Mouse (Mus musculus) ovary, adult 18-20 months (tissue): ENCODE results near the gene Lpin1.

ENCODE experiments used
- DNase-seq: peaks from one replicate; pipeline ENCODE4 v3.0.0; 2022; ENCODE audit warnings: low spot score, mixed read lengths

Lpin1 gene

GRCm38 (mm10) chr12:16618512-16619274 lies 7.9 kb upstream of the Lpin1 start:
- DNase-seq = peak; percentile 83

GRCm38 (mm10) chr12:16615738-16616137 lies 5.0 kb upstream of the Lpin1 start:
- no peak for DNase-seq

GRCm38 (mm10) chr12:16614556-16614955 lies 3.8 kb upstream of the Lpin1 start:
- DNase-seq = no peak

- DNase-seq = no peak
Measured at GRCm38 (mm10) chr12:16605624-16606023, 5.1 kb downstream of the Lpin1 start.

- DNase-seq = no peak
Measured at GRCm38 (mm10) chr12:16602271-16602670, 8.5 kb downstream of the Lpin1 start.

DNA sequence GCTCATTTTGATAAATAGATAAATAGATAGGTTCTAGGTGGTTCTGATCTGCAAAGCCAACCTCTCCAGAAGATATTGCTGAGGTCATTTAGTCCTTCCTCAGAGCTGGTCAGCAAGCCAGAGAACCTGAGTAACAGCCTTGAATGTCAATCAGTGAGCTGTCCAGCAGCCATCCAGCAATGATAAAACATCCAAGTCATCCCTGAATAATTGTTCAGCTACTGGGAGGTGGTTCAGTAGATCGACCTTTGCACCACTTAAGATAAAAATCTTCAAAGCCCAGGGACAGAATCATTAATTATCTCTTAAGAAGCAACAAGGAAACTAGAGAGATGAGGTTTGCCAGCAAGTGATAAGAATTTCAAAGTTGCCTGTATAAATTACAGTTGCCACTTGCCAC lies 10.4 kb downstream of the Lpin1 start:
- DNase-seq = no peak

- no peak for DNase-seq
Measured at GRCm38 (mm10) chr12:16599359-16599758, 11.4 kb downstream of the Lpin1 start.

GRCm38 (mm10) chr12:16593761-16594160 lies 17.0 kb downstream of the Lpin1 start:
- DNase-seq = no peak

DNA sequence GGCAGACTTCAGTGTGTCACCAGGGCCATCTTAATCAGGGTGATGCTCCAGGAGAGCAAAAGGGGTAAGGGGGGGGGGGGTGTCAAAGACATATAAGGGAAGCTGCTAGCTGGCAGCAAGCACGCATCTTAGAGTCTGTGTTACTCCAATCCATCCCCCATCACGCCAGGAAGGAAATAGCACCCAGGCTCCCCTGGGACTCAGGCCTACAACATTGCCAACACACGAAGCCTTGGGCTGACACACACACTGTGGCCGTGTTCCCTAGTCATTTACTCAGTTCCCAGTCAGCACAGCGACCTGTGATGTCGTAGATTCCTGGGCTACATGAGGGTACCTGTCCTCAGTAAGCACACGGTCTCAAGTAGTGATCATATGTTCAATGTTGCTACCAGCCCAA lies 17.8 kb downstream of the Lpin1 start:
- DNase-seq = no peak

- no peak for DNase-seq
Measured at GRCm38 (mm10) chr12:16592451-16592850, 18.3 kb downstream of the Lpin1 start.

DNA sequence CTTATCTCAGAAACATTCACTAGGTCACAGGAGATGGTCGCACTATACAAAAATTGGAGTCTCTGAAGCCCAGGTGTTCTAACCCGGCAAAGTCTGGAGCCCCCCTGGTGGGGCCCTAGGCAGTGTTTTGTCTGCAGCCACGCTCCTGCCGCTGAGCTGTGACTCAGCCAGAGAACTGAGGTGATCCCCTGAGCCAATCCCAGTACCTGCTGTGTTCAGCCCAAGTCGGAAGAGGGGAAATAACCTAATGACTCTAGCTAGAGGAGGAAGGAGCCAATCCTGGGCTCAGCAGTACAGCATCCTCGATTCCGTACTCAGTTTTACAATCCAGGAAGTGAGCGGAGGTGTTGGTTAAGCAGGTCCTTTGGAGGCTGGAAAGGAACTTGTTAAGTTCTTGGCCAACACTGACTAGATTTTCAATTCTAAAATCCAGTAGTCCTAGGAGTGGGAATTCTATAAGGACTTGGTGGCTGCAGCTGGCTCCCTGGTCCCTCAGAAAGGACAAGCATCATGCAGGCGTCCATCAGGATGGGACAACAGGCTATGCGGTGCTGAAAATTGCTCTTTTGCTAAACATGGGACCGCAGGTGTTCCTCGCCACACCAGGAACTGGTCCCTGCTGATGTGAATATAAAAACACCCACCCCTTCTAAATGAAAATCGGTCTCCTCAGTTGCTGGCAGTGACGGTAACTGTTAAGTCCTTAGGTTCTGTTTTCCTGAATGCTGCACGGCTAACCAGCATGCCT lies 19.1 kb downstream of the Lpin1 start:
- peak; percentile 74 for DNase-seq

GRCm38 (mm10) chr12:16589966-16590365 lies 20.8 kb downstream of the Lpin1 start:
- DNase-seq = no peak

DNA sequence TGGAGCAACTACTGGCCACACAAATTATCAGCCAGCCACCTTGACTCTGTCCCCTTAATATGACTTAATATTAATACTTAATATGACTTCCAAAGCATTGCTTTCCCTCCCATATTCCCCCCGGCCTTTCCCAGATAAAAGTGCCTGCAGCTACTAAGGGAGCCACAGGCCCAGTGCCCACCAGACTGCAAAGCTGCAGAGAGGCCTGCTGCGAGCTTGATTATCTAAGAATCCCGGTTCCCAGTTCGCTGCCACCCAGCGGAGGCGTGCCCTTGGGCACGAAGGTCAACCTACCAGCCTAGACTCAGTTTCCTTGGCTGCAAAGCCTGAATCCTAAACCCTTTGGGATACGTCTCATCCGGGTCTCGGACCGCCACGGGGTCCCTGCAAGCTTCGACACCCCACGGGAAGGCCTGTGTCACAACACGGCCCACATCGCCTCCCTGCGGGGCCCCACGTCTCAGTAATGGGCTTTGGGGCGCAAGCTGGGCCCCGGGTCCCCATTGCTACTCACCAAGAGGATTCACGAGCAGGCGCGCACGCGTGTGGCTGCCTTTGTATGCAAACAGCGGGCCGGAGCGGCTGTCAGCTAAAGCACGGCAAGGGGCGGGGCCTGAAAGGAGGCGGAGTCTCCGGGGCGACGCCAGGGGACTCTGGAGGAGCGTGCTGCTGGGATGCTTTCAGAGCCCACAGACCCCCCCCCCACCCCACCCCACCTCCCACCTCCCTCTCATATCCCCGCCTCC lies 21.4 kb downstream of the Lpin1 start:
- DNase-seq = peak; percentile 81

- no peak for DNase-seq
Measured at GRCm38 (mm10) chr12:16588396-16589042, 22.2 kb downstream of the Lpin1 start.

- no peak for DNase-seq
Measured at GRCm38 (mm10) chr12:16587767-16588166, 23.0 kb downstream of the Lpin1 start.

- no peak for DNase-seq
Measured at GRCm38 (mm10) chr12:16587111-16587510, 23.7 kb downstream of the Lpin1 start.

GRCm38 (mm10) chr12:16584964-16585363 lies 25.8 kb downstream of the Lpin1 start:
- DNase-seq = no peak

DNA sequence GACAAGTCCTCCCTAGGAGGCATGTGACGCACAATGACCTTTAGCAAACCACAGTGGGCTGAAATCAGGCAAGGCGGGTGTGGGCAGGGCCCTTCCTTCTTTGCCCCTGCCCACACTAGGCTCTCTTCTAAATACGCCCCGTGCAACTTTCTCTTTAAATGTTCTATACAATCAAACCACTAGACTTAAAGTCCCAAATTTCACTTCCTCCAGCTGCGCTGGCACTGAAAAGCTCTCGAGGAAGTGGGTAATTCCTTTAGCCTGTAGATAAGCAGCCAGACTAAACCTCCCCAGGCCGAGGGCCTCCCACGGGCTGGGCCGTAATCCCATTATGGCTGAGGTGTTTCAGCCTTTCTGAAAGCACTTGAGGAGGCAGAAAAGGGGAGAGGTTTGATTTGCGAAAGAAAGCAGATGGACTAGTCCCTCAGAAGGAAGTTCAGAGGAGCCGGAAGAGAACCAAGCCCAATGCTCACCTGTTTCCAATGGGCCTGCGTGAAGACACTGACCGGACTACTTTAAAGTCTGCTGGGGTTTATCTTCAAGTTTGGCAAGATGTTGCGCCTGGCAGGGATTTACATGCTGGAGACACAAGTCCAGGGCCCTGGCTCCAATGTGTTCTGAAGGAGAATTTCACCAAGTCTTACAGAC lies 26.6 kb downstream of the Lpin1 start:
- no peak for DNase-seq

DNA sequence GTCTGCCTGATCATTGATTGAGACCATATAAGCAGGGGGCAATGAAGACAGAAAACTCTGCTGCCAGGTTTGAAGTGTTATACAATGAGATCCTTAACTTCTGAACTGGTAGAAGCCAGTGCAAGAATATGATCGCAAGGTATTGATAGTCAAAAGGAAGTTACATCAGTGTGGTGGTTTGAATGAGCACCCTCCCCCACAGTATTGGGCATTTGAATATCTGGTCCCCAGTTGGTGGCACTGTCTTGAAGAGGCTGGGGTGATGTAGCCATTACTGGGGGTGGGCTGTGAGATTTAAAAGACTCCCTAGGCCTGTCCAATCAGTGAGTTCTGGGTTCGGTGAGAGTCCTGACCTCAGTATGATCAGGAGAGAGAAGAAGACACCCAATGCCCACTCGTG lies 27.5 kb downstream of the Lpin1 start:
- no peak for DNase-seq

DNA sequence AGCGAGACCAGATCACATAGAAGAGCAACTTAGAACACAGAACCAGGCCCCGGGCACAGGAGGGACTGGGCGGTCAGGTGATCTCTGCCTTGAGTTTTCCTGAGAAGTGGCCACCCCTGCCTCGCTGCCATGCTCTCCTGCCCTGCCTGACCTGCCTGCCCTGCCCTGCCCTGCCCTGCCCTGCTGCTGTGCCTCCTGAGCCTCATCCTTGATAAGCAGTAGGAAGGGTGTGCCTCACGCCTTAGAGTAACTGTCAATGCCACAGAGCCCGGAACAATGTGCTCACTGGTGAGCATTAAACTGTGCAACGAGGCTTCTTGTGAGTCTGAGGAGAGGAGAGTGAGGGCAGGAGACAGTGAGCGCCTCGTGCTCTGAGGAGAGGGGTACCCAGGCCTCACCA lies 30.5 kb downstream of the Lpin1 start:
- DNase-seq = no peak

DNA sequence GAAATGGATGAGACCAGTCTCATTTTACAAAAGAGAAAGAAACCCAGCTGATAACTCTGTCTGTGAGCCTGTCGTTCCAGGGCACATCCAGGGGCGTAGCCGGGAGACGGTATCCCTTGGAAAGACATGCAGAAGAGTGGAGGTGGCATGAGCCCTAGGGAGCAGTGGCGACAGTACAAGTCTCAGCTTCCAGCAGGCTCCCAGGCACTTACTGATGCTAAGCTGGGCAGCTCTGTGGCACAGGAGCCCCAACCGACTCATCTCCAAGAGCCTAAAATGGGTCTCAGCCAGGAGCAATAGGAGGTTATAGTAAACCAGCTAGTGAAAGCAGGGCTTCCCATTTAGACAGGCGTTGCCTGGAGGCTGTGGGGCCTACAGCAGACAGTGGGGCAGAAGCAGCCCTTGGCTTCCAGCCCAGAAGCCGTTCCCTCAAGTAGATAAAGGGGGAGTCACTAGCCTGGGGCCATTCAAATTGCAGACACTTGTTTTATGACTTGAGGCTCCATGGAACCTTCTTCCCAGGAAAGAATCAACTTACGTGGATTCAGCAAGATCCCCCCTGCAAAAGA lies 33.0 kb downstream of the Lpin1 start:
- no peak for DNase-seq
